Mouse (Mus musculus) frontal cortex, postnatal 10 days (tissue): ENCODE results near the gene Abcb1a.
"Not testable (repeated sequence)": the region's sequence is repeated elsewhere in the genome, so short reads cannot be mapped to it uniquely, and the experiment has no call there.

Experiments
- DNase-seq, 2 experiments: peaks; one replicate each; pipeline ENCODE4 v3.0.0; 2022; ENCODE audit warnings: low spot score in 2 of 2, mixed read lengths in 1 of 2

The Abcb1a gene

DNA sequence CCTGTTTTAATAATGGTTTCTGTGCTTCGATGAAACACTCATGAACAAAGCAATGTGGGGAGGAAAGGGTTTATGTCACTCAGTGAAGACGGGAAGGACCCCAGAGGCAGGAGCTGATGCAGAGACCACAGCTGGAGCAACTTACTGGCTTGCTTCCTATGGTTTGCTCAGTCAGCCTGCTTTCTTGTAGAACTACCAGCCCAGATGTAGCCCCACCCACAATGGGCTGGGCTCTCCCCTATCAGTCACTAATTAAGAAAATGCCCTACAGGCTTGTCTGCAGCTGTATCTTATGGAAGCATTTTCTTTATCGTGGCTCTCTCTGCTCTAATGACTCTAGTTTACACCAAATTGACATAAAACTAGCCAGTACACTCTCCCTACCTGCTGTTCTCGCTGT, 67.9 kb downstream of the Abcb1a start:
- no peak for DNase-seq

DNA sequence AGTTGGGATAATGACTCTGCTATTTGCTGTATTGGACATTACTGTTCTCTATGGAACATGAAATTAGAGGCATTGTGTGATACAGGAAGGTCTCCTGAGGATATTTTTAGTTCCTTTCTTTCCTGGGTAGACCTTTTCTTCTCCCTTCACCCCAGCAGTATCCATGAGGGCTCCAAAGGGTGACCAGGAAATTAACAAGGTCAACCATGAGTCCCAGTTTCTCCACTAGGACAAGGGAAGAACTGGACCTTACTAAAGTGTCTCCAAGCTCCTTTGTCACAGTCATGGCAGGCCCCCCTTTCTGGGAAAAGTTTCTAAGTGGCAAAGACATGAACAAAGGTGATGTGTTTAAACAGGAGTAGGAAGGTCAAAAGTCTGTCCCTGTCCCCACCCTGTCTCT, 72.8 kb downstream of the Abcb1a start:
- no peak for DNase-seq

DNA sequence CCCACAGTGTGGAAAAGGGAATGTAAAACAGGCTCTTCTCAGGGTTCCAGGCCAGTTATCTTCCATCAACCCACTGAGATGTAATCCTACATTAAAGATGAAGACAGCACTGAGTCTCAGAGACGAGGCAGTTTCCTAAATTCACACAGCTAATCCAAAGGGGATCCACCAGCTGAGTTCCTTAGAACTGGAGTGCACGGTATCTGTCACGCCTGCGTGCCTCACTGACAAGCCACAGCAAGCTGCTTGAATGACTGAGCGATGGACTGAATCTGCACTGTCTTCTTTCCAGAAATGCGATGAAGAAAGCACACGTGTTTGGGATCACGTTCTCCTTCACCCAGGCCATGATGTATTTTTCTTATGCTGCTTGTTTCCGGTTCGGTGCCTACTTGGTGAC, 73.4 kb downstream of the Abcb1a start:
- DNase-seq = not testable (repeated sequence)

DNA sequence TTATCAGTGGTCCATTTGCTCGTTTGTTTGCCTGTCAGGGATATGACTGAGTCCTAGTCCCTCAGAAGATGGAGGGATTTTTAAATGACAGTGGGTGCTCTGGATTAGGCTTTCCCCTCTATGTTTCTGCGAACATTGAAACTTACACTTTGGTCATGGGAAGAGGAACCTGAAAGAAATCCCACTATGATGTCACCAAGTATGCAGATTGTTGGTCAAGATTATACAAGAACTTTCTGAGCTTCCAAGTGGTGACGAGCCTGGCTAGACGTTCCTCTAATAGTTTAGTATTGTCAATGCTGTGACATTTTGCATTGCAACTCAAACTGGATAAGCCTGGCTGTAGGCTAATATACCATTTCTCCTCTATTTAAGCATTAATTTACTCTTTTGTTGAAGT, 76.5 kb downstream of the Abcb1a start:
- DNase-seq = no peak

DNA sequence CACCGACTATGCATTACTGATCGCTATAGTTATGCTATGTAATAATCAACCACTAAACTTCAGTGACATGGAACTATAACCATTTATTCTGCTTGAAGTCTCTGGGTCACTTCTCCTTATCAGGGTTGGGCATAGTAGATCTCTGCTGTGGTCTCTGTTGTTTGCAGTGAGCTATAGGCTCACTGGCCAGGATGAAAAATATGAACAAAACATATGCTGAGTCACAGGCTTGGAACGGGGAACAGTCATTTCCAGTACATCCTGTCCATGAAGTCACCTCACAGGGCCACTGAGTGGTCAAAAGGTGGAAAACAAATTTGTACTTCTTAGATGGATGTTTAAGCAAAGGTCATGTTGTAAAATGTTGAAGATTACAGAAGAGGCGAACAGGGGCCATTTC, 77.2 kb downstream of the Abcb1a start:
- no peak for DNase-seq

DNA sequence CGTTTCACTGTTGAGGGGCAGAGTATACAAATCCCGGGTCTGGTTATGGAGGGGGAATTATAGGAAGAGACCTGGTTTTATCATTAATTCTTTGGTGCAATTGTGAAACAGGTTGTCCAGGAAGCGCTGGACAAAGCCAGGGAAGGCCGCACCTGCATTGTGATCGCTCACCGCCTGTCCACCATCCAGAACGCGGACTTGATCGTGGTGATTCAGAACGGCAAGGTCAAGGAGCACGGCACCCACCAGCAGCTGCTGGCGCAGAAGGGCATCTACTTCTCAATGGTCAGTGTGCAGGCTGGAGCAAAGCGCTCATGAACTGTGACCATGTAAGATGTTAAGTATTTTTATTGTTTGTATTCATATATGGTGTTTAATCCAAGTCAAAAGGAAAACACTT, 87.4 kb downstream of the Abcb1a start:
- DNase-seq = not testable (repeated sequence)

DNA sequence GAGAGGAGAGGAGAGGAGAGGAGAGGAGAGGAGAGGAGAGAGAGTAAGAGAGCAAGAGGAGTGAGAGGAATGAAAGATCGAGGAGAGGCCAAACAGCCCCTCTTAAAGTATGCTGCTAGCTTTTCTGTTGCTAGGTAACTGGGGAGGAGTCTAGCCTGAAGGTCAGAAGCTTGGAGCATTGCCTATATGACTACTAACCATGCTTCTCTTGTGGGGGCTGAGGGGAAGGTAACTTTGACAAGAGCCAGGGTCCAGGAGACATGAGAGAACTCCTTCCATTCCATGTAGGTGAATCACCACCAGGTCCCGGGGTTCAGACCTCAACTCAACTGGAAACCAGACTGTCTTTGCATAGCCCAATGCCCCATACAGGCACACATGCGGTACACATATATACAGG, 113.0 kb downstream of the Abcb1a start:
- DNase-seq = no peak

DNA sequence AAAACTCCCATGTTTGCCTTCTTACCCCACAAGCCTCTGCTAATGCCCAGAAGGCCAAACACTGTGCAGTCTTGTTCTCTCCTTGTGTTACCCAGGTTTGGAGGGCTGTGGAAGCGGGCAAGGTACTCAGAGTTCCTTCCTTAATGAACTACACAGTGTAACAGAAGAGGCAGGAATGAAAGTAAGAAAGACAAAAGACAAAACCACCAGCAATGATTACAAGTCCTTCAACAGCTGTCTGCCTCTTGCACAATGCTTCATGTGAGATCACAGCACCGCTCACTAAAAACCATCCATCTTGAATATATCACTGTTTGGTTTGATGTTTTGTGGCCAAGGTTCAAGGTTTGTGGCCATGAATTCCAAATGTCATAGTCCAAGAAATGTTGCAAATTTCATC, 118.4 kb downstream of the Abcb1a start:
- DNase-seq = no peak

DNA sequence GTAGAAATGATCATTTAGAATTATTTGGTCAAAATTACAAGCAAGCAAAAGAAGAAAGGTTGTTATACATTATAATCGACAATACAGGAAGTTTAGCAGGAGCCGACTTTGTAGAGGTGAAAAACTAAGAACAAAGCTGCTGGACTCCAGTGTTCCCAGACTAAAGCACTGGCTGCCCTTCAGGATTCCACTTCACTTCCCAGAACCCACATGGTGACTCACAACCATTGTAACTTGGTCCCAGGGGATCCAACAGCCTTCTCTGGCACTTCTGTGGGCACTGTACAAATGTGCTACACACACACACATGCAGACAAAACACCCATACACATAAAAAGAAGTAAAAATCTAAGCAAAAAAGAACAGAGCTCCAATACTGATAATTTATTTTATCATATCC, 118.9 kb downstream of the Abcb1a start:
- no peak for DNase-seq

DNA sequence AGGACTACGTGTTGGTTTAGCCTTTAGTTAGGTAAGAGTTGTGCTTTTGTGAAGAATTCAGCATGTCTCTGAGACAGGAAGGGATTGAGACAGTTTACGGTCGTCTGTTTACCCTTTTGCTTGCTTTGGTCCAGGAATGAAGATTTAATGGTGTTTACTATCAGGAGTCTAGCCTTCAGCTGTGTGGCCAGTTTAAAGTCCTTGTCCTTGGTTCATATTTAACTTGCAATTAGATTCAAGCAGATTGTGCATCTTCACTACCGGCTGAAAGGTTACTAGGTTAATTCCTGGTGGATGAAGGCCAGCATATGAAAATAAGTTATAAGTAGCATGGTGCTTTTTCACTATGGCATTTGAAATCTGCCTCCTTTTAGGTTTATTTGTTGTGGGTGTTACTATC, 132.4 kb downstream of the Abcb1a start:
- no peak for DNase-seq
